Mouse (Mus musculus): Measurements from ENCODE around the gene Cd3e.
"Not testable (repeated sequence)": the region's sequence is repeated elsewhere in the genome, so short reads cannot be mapped to it uniquely, and the experiment has no call there.

The Cd3e gene

GRCm38 (mm10) chr9:44981676-44982075 is 27.8 kb downstream of the Cd3e start, which contains the start of gene Cd3d:
Gene Cd3d, plus strand, starts transcription at chr9:44981786.
- CTCF ChIA-PET, result interaction anchor here (0.6 kb wide), 1 partner anchor 52 kb away, joined by 3 read pairs; no protein-coding TSS in a partner anchor

GRCm38 (mm10) chr9:44981104-44981503 is 28.3 kb downstream of the Cd3e start:
- CTCF ChIA-PET, result no interaction called here

- CTCF ChIA-PET, result interaction anchor here (0.7 kb wide), 1 partner anchor 878 kb away, joined by 5 read pairs; no protein-coding TSS in a partner anchor
Measured at GRCm38 (mm10) chr9:44980242-44980641, 29.2 kb downstream of the Cd3e start, which contains the start of gene Cd3g. Gene Cd3g, minus strand, starts transcription at chr9:44980431.

GRCm38 (mm10) chr9:44979806-44980205 is 29.6 kb downstream of the Cd3e start:
- CTCF ChIA-PET, result interaction anchor here (0.7 kb wide), 1 partner anchor 879 kb away, joined by 5 read pairs; no protein-coding TSS in a partner anchor

GRCm38 (mm10) chr9:44977813-44978212 is 31.6 kb downstream of the Cd3e start:
- CTCF ChIA-PET, result no interaction called here

GRCm38 (mm10) chr9:44969450-44969849 is 40.0 kb downstream of the Cd3e start:
- CTCF ChIA-PET, result interaction anchor here (0.6 to 0.8 kb wide), 7 partner anchors 46 to 992 kb away, joined by 3 to 4 read pairs (median 3); no protein-coding TSS in a partner anchor

GRCm38 (mm10) chr9:44967763-44968162 is 41.7 kb downstream of the Cd3e start:
- CTCF ChIA-PET, result not testable (repeated sequence)

- CTCF ChIA-PET, result interaction anchor here (0.5 to 1.2 kb wide), 3 partner anchors 20 to 199 kb away, joined by 3 to 8 read pairs (median 6); partner anchors contain the start of genes Arcn1 and Ift46
Measured at GRCm38 (mm10) chr9:44966815-44967242, 42.6 kb downstream of the Cd3e start.

- CTCF ChIA-PET, result interaction anchor here (1.2 kb wide), 1 partner anchor 21 kb away, joined by 3 read pairs; no protein-coding TSS in a partner anchor
Measured at GRCm38 (mm10) chr9:44965833-44966466, 43.5 kb downstream of the Cd3e start.

GRCm38 (mm10) chr9:44965126-44965832 is 44.1 kb downstream of the Cd3e start, which contains the start of gene Ube4a:
Gene Ube4a, minus strand, starts transcription at chr9:44965600.
- CTCF ChIA-PET, result interaction anchor here (0.7 to 1.2 kb wide), 3 partner anchors 21 to 60 kb away, joined by 3 read pairs; no protein-coding TSS in a partner anchor

- CTCF ChIA-PET, result interaction anchor here (0.7 kb wide), 1 partner anchor 432 kb away, joined by 8 read pairs; no protein-coding TSS in a partner anchor
Measured at GRCm38 (mm10) chr9:44954432-44954831, 55.0 kb downstream of the Cd3e start.
